Mouse (Mus musculus): Measurements from ENCODE around the gene Gm3259.
"Not testable (repeated sequence)": the region's sequence is repeated elsewhere in the genome, so short reads cannot be mapped to it uniquely, and the experiment has no call there.

GRCm38 (mm10) chr5:95272668-95273067, 33.0 kb upstream of the Gm3259 start, which contains the start of gene Gm10424:
- TF ChIP-seq CTCF (conservative IDR thresholded peaks at IDR 0.05; ENCODE audit: insufficient read depth, insufficient read length, low read depth, low read length); POLR2A (IDR thresholded peaks at IDR 0.05; ENCODE audit: low read depth, low read length): not testable (repeated sequence)

Measured in kidney, adult 2 months (tissue).